Mouse (Mus musculus) frontal cortex, postnatal 14 days (tissue): ENCODE data around the gene Tmem273.

Experiments used
- DNase-seq, 2 experiments: peaks; one replicate each; pipeline ENCODE4 v3.0.0; 2022; ENCODE audit warnings: low spot score in 2 of 2

Gene Tmem273

DNA sequence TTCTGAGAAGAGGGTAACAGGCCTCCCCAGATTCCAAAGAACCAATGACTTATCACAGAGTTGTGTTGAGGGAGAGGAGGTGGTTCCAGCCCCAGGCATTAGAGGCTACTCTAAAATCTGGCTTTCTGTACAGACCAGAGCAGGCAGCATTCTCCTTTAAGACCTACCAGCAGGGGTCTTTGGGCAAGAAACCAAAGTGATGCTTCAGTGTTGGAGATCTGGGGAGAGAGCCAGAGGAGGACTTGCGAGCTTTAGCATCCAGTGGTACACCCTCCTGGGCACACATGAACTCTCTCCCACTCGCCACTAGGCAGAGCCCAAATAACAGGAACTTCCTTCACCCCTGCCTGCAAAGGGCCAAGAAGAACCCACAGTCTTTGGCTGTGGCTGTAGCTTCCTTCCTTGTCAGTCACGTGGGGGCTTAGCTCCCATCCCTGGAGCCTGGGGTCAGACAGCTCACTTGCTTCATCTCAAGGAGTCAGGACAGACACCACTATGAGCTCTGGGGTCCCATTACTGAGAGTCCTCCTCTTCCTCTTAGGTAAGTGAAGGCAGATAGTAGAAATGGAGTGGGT, at the start of gene Tmem273:
Gene Tmem273, plus strand, starts transcription at position 408 of the 575 bp plus-strand sequence.
- DNase-seq: no peak

DNA sequence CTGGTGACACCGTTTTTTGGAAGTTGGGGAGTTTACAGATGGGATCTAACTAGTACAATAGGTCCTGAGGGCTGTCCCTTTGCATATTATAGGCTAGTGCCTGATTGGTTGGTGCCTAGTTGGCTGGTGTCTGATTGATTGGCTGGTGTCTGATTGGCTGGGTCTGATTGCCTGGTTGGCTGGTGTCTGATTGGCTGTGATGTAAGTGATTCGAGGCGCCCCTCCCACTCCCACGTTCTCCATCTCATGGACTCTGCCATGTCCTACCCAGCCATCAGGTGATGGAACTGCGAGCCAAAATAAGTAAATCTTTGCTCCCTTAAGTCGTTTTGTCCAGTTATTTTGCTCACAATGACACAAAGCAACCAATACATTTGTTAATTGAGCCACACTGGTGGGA, 49.2 kb upstream of the Tmem273 start:
- DNase-seq: no peak

DNA sequence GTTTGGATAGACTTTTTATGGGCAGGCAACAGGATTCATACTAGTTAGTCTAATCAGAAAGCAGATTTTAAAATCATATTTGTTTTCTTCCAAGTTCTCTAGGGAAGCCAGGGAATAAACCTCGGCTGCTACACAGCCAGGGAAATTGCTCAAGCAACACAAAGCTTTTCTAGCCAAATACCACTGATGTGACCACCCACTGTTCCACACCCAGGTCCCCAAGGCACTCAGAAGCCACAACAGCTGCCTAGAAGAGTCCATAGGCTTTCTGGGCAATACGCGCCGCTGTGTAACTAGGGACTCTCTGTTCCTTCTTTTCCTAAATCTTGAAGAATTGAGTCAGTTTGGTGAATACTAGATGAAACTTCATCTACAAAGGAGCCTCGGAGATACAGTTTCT, 47.2 kb upstream of the Tmem273 start:
- no peak for DNase-seq

DNA sequence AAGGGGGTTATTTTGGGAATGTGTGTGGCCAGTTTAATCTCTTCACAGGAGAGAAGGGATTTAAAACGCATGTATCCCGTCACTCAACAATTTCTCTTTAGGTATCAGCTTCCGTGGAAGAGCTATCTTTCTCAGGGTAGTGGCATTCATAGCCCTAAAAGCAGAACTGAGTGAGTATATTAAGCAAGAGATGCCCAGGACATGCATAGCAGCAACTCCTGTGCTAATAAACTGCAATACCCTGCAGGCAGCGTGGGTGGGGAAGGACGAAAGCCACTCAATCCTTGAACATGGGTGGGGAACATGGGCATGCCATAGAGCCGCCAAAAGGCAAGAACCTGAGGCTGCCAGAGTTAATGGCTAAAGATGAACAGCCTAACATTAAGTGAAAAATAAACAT, 37.2 kb upstream of the Tmem273 start:
- DNase-seq: no peak

DNA sequence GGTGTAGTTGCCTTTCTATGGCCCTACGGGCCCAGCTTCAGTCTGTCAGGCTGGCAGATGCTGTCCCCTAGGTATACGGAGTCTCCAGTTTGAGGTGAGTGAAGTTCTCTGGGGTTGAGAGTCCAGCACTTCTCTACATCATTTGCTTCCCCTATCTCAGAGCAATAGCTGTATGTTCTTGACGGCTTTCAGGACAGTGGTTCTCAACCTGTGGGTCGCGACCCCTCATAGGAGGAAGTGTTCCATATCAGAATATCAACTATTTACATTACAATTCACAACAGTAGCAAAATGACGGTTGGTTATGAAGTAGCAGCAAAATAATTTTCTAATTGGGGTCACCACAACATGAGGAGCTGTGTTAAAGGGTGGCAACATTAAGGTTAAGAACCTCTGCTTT, 35.0 kb upstream of the Tmem273 start:
- no peak for DNase-seq

DNA sequence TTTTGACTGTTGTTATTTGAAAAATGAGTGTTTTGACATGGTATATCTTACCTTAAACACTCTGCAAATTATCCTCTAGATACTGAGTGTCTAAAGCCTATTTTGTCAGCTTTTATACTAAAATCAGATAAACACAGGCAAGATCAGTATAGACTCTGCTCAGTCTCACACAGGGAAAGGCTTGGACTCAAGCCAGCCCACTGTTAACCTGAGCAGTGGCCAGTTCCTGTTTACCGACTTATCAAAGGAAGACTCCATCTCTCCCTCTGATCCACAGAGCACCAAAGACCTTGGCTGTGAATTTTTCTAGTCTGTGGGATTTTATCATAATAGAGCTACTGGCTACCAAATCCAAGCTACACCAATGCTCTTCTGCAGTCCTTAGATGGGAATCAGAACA, 31.5 kb upstream of the Tmem273 start:
- no peak for DNase-seq

DNA sequence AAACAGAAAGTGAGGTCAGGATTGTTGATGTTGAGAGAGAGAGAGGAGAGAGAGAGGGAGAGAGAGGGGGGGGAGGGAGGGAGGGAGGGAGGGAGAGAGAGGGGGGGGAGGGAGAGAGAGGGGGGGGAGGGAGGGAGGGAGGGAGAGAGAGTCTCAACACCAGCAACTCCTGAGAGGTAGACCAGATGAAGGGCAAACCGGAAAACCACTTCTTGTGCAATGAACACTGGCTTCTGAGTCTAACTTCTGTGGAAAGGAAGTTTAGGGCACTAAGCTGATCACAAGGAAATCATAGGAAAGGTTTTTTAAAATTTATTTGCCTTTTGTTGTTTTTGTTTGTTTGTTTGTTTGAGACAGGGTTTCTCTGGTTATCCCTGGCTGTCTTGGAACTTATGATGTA, 23.6 kb upstream of the Tmem273 start:
- DNase-seq: no peak

DNA sequence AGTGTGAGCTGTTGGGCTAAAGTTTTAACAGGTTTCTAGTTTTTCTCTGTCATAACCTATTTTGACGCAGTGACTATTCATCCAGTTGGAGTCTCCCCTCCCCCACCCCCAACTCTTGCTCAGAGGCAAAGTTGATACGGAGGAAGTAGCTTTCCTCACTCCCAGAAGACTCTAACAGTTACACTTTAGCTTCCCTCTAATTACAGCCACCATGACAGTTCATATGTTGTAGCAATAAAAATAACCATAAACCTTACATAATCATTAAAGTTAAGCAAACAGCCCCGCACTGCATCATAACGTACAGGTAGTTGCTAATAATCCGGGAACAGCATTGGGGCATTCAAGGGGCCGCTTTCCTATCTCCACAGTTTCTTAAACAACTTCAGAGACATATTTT, 15.2 kb upstream of the Tmem273 start:
- DNase-seq: no peak

DNA sequence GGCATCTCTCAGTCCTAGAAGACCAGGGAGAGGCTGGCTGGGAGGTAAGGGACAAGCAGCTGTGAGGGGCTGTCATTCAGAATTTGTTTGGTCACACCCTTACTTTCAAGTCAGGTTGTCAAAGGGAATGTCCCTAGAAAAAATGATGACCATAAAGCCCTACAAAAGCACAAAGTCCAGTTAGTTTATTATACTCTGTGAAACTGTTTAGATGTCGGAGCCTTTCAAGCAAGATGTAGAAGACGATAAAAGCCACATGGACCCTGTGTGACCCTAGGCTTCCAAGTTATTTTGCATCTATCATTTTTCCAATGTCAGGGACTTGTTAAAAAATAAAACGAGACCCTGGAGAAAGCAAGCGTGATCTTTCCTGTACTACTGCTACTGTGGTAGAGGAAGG, 13.7 kb upstream of the Tmem273 start:
- no peak for DNase-seq

DNA sequence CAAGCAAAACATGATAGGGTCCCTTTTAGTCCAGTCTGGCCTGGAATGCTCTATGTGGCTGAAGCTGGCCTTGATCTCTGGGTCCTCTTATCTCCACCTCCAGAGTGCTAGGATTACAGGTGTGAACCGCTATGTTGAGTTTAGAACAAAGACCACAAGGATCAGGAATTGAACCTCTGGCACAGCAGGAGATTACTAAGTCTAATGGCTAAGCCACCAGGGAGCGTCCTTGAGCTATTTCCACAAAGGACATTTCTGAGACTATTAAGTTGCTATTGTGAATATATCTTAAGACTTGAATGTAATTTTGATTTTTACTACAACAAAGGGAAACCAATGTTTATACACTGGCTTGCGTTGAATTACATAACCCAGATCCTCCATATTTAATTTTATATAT, 13.0 kb upstream of the Tmem273 start:
- DNase-seq: no peak

DNA sequence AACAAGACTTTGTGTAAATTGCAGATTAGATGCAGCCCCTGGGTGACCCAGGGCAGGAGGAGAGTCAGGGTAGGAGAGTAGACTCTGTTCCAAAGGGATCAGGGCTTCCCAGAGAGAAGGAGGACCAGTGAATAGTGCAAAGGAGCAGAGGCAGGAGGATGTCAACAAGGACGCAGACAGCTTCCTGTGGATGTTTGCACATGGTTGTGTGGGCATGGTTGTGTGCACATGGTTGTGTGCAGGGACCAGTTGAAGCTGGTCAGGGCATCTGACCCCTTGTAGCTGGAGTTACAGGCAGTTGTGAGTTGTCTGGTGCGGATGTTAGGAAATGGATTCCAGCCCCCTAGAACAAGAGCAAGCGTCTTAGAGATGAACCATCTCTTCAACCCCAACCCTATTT, 12.3 kb upstream of the Tmem273 start:
- DNase-seq: no peak

DNA sequence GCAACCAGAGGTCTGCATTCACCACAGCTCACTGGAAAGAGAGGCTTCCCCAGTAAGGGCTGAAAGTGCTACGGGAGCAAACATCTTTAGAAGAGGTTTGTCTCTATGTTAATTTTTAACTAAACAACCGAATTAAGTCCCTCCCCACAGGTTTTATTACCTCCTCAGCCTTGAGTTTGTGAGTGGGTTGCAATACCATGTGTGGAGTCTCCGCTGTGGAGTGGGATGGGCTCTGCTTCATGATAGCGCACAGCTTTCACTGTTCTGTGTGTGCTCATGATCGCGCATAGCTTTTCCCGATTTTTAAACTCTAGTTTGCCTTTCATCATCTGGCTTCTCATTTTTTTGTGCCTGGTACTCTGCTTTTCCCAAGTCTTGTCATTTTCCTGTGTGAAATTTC, 9.7 kb upstream of the Tmem273 start:
- no peak for DNase-seq

DNA sequence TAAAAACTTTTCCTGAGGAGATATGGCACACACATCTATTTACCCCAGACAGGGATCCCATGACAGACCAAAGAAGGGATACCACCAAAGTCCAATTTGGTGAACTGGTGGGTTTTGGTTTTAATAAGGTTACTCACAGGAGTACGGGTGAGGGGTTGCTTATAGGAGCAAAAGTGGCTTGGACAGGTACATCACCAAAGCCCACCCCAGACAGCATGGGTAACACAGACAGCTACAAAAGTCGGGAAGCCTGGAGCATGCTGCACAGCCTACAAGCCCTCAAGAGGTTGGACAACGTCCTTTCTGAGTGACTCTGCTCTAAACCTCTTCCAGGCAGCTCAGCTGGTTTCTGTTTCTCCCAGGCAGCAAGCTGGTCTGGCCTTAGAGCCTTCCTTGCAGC, 7.4 kb upstream of the Tmem273 start:
- no peak for DNase-seq

DNA sequence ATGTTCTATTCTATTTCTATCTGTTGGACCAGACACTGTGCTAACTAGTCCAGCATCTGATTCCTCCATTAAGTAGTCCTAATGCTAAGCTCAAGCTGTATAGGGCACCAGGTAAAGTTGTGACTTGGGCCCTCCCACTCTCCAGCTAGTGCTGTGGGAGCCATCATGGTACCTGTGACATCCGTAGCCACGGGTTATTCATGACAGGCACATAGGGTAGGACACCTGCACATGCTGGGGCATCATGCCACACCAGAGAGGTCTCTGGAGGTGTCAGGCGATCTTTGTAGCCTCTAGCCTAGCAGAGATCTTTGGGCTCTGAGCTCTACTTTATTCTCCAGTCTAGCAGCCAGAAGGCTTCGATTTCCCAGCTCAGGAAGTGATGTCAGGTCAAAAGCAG, 2.9 kb upstream of the Tmem273 start:
- DNase-seq: no peak

DNA sequence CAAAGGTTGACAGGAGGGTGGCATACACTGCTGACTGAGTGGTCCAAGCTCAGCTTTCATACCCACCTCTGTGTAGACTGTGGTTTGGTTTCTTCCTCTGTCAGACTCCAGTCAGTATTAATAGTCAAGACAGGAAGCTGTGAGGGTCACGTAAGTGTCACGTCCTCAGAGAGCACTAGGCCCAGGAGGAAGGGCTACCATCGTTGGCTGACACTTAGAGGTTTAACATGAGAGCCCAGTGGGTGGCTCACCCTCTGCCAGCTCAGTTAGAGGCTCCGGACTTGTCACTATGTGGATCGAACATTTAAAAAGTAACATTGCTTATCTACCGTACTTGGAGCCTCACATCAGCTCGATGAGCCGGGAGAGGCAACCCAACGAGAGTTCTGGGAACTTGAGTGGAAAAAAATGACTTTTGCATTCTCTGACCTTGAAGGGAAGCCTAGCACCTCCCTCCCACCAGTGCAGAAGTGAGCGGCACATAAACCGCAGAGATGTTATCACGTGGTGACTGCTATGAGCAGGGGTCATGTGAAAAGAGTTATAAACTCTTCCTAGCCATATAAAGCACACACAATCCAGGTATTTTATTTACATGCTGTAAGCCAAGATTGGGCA, 1.5 kb upstream of the Tmem273 start:
- no peak for DNase-seq

DNA sequence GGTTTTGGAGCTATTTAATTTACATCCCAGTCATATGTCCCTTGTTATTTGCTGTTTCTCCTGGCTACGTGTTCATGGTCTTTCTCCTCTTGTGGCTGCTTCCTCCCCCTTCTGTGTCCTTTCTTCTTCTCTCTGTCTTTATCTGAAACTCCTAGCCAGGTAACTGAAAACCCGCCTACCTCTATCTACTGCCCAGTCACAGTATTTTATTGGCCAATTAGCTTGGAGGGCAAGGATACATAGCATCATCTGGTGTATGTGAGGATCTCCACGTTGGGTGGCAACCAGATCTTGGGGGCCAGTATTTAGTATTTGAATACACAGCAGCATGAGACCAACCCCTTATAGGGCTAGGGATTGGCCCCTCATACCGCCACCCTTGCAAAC, 1.0 kb upstream of the Tmem273 start:
- DNase-seq: no peak

DNA sequence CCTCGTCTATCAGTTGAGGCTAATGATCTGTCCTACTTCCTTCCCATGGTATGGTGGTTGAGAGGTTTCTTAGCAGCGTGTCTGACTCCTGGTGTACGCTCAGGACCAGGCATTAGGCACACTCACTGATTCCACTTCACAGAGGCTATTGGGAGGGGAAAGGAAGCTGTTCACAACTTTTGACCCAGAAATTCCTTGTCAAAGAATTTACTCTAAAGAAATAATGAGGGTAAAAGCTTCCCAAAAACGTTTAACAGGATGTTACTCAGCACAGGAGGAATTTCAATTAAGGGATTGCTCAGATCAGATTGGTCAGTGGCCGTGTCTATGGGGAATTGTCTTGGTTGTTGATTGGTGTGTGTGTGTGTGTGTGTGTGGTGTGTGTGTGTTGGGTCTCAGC, 1.9 kb downstream of the Tmem273 start:
- DNase-seq: no peak

DNA sequence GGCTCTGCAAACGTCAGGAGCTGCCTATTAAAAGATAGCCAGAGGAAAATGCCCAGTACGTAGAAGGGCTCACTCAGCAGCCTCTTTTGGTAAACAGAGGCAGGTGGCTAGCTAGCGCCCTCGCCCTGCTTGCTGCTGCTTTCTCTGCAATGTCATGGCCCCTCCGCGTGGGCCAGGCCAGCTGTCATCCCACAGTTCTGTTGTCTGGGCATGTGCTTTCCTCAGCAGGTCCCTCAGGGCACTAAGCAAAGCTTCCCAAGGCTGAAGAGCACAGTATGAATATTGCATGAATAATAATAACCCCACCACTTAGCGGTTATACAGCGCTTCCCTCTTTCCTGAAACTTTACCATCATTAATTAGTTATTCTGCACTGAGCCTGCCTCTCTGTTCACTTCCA, 10.6 kb downstream of the Tmem273 start:
- no peak for DNase-seq

DNA sequence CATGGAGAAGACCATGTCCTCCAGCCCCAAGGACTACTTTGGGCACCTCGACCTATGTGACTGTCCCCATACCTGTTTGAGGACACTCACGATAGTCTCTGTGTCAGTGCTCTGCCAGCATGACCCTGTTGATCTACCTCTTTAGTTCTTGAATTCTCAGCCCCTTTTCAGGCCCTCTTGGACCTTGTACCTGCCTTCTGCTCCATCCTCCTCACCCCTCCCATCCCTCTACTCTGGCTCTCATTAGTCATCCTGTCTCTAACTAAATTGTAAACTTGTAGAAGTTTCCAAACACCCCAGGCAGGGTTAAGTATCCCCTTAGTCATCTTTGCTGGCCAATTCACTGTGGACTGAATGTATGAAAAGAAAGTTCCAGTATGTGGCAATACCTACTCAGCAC, 12.0 kb downstream of the Tmem273 start:
- DNase-seq: no peak

DNA sequence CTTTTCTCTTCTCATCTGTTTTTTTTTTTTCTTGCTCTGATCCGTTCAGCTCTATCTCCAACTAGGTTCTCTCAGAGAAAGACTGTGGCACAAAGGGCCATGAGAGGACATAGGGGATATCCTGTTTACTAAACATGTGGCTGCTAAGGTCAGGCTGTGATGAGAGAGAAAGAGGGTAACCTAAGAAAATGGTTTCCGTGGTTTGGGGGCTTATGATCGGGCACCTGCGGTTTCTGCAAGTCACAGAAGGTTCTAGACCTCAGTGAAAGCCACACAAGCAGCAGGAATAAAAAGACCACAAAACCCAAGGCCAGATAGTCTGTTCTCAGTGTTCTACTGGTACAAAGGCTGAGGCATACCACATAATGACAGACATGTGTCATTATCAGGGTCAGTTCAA, 12.6 kb downstream of the Tmem273 start:
- no peak for DNase-seq

DNA sequence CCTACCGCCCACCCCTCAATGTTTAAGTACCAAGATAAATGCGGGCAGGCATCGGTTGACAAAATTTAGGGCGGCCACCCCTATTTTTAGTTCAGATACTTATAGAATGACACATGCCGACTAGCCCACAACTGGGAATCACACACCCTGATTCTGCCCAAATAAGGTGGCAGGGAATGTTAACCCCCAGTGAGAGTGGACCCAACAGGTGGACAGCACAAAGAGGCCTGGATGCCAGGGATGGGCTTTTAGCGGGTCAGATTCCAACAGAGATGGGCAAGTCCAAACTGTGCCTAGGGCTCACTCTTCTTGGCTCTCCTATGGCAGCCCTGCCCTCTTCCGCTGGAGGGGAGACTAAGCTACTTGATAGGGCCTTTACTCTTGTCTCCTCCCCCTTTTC, 14.3 kb downstream of the Tmem273 start:
- no peak for DNase-seq

DNA sequence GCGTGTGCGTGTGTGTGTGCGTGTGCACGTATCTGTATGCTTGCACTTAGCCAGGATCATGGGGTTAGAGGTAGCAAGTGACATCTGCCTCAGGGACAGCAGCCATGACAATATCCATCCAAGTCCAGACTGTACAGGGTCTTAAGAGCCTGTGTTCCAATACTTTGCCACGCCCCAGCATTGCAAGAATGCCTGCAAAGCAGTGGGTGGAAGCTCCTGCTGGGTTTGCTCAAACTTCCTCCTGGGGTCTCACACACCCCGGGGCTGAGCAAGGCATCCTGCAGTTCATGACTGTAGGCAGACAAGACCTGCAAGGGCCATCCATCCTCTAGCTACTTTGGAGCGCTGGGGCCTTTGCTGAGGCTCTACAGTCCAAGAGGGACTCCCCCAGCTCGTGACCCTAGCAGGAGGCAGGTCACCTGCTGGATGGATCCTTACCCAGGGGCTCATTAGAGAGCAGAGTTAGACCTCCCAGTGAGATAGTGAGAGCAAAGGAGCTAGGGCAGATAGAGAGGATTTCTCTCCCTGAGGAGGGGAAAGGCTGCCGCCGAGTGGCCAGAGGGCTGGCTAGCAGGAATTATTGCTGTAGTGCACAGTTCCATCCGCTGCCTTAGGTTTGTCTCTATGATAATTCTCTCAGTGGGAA, 15.4 kb downstream of the Tmem273 start:
- no peak for DNase-seq

DNA sequence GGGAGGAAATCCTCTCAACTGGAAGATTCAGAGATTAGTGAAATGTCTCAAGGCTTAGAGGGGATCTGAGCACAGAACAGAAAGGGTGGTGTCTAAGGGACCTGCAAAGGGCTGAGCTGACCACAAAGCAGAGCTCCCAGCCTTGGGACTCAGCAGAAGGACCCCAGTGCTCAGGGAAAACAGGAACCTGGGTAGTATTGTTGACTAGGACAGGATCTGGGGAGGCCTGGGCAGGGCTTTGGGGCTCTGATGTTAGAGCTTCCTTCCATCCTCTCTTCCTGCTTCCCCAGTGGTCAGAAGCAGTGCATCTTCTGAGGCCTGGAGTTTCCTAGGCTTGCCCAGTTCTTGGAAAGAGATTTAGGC, 15.9 kb downstream of the Tmem273 start:
- DNase-seq: no peak

DNA sequence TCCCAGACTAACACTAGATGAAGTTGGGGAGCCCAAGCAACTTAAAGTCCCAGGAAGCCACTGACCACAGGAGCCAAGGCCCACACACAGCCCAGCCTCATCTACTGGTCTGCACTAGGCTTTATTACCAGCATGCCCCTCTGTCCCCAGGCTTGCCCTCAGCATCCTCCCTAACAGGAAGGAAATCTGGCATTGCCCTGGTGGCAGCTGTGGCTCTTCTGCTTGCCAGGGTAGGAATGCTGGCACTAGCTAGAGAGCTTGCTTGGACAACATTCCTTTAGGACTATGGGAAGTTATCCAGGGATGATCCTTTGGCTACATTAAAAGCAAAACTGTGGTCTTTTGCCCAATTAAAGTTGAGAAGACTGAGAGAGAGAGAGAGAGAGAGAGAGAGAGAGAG, 24.3 kb downstream of the Tmem273 start:
- no peak for DNase-seq
